Mouse (Mus musculus) thymus, adult 2 months (tissue): Measurements from ENCODE around the gene Sulf2. TPM values are rescaled to one million over a fixed set of nuclear protein-coding genes. Genes with fewer than 3 reads are reported as not detected.

Source experiments
- DNase-seq: peaks from one replicate; pipeline ENCODE4 v3.0.0; 2021
- H3K27ac ChIP-seq: fragments of 200-500 bp; 2 replicates; pipeline ENCODE4 v1.5.1; 2012; ENCODE audit warnings: low read length, control low read depth; ENCODE audit not compliant: control insufficient read depth, insufficient read depth
- H3K27me3 ChIP-seq: fragments of 200-500 bp; 2 replicates; pipeline ENCODE4 v1.6.1; 2012; ENCODE audit warnings: mild to moderate bottlenecking, low read length, moderate library complexity, mixed read lengths; ENCODE audit not compliant: control insufficient read depth, insufficient read depth
- H3K36me3 ChIP-seq: fragments of 200-500 bp; 2 replicates; pipeline ENCODE4 v1.6.1; 2012; ENCODE audit warnings: mild to moderate bottlenecking, low read length, moderate library complexity; ENCODE audit not compliant: control insufficient read depth, insufficient read depth
- H3K4me1 ChIP-seq: fragments of 200-500 bp; replicated peaks from 2 replicates; pipeline ENCODE4 v1.6.1; 2012; ENCODE audit warnings: low read length; ENCODE audit not compliant: control insufficient read depth, insufficient read depth
- H3K4me3 ChIP-seq: fragments of 200-500 bp; 2 replicates; pipeline ENCODE4 v1.5.1; 2012; ENCODE audit warnings: mild to moderate bottlenecking, low read length, control low read depth, moderate library complexity; ENCODE audit not compliant: control insufficient read depth, insufficient read depth
- CTCF ChIP-seq: fragments of 200-500 bp; IDR thresholded peaks from 2 replicates; pipeline ENCODE4 v1.5.1; 2012; ENCODE audit warnings: mild to moderate bottlenecking, control low read depth, low read length, moderate library complexity, borderline replicate concordance; ENCODE audit not compliant: control insufficient read depth, poor library complexity, insufficient read depth; ENCODE audit errors: extremely low read depth
- POLR2A ChIP-seq: fragments of 200-500 bp; IDR thresholded peaks from 2 replicates; pipeline ENCODE4 v1.6.1; 2012; ENCODE audit warnings: mild to moderate bottlenecking, low read length, control low read depth, moderate library complexity; ENCODE audit not compliant: control insufficient read depth, poor library complexity, insufficient read depth; ENCODE audit errors: extremely low read depth
- WGBS: fragments of 180-500 bp; shearing (Covaris S2); methylation state at CpG from one replicate; pipeline ENCODE4 v1.1.7; 2018; 5-methylcytosine and 5-hydroxymethylcytosine counted together
- polyA plus RNA-seq: library from polyadenylated mRNA; depleted of rRNA; stranded (reverse); fragments of >200 nt; gene quantifications from 2 replicates; pipeline ENCODE4 v1.2.3, GENCODE M21; 2012

The Sulf2 gene
- polyA plus RNA-seq, 1 experiment: 24.3 TPM

DNA sequence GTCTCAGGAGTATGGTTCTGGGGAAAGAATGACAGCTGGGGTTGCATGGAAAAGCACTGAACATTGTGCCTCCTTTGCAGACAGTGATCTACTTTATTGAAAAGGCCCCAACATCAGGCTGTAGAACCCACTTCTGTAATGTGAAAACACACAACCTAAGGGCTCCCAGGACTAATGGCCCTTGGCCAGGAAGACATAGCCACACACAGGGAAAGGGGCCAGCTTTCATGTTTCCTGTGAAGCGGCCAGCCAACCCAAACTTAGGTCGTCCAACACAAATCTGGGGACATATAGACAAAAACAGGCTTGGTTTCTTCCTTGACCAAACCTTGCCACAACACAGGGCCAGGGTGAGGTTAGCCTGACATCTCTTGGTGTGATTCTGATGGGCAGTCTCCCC is 35.5 kb downstream of the Sulf2 start:
- Histone ChIP-seq H3K4me3 (no peak overlapping the region), H3K27ac (no peak overlapping the region), H3K4me1 (no peaks in the 10 kb centered on the region), H3K36me3 (no peaks in the 10 kb centered on the region), H3K27me3 (no peaks in the 10 kb centered on the region)
- 75% methylated on average over 2 of the region's 2 CpGs for WGBS
- no peak for DNase-seq
- TF ChIP-seq CTCF: no peak

DNA sequence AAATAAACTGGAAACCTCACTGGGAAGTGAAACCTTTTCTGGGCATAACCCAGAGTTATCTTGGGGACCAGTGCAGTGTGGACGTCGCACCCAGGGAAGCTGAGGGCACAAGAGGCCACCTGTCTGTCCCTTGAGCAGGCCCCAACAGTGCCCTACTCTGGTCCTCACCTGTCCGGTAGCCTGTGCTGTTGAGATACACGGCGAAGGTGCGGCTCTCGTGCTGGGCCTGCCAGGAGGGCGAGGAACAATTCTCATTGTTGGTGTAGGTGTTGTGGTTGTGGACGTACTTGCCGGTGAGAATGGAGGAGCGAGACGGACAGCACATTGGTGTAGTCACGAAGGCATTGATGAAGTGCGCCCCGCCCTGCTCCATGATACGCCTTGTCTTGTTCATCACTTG is 38.8 kb downstream of the Sulf2 start:
- TF ChIP-seq POLR2A (no peak), CTCF (no peak)
- 96% methylated on average over 16 of the region's 16 CpGs for WGBS
- Histone ChIP-seq H3K4me1 (no peaks in the 10 kb centered on the region), H3K27me3 (no peaks in the 10 kb centered on the region), H3K27ac (no peak overlapping the region), H3K36me3 (no peaks in the 10 kb centered on the region), H3K4me3 (no peak overlapping the region)
- no peak for DNase-seq

DNA sequence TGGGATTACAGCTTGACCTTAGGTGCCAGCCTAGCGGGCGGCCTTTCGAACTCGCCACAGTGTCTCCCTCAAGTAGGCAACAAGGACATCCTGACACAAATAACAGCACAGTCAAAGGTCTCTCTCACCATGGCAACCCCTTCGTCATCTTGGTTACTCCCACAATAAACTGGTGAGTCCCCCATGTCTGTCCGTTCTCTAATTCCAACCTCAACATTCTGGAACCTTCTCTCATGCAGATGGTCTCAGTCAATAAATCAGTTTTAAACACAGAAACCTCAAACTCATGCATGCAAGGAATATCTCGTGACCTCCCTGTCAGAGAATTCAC is 39.2 kb downstream of the Sulf2 start:
- Histone ChIP-seq H3K36me3 (no peaks in the 10 kb centered on the region), H3K27me3 (no peaks in the 10 kb centered on the region), H3K27ac (no peak overlapping the region), H3K4me3 (no peak overlapping the region), H3K4me1 (no peaks in the 10 kb centered on the region)
- no peak for DNase-seq
- TF ChIP-seq CTCF (no peak), POLR2A (no peak)
- 93% methylated on average over 7 of the region's 7 CpGs for WGBS

DNA sequence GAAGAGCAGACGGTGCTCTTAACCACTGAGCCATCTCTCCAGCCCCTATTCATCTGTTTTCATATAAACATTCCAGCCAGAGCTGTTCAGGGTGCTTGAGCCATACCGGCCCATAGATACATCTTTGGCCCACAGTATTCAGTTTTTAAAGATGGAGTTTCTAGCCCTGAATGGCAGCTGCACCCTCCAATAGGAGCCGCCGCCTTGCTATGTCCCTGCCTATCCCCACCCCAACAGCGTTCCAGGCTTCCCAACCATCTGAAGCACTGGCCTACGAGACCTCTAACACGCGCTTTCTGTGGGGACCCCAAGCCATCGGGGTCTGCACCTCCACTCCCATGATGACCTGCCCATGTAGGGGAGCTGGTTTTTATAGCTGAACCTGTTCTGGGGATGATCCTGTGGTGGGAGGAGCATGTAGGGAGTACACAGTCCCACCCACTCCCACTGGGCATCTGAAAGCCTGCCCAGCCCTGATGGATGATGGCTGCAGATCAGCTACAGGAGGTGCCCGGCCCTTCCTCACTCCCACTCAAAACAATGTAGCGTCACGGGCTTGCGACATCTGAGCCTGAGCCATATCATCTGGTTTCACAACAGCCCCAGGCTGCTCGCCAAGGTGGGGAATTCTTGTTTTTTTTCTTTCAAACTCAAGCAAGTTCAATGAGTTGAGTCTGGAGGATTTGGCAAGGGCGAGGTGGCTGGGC is 39.7 kb downstream of the Sulf2 start:
- Histone ChIP-seq H3K27ac (no peak overlapping the region), H3K4me3 (no peak overlapping the region), H3K4me1 (no peaks in the 10 kb centered on the region), H3K27me3 (no peaks in the 10 kb centered on the region), H3K36me3 (no peaks in the 10 kb centered on the region)
- DNase-seq: no peak
- TF ChIP-seq POLR2A (no peak), CTCF (no peak)
- 93% methylated on average over 15 of the region's 15 CpGs for WGBS

DNA sequence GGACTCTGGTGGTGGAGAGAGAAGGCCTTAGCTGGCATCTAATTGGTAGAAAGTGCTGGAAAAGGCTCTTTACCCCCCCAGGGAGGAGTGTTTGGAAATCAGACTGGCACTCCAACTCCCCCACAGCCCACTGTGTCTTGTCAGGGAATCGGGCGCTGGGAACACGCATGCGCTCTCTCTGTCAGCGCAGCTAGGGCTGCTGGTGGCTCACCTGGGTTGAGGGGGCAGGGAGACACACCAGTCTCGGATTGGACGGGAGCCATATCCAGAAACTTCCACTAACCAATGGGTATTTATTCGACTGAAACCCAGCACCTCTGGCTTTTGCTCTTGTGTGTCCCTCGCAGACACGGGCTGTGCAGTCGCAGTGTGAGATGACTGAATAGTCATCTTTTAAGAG is 42.5 kb downstream of the Sulf2 start:
- H3K36me3 ChIP-seq: no peaks in the 10 kb centered on the region
- 96% methylated on average over 11 of the region's 11 CpGs for WGBS
- TF ChIP-seq CTCF (no peak), POLR2A (no peak)

DNA sequence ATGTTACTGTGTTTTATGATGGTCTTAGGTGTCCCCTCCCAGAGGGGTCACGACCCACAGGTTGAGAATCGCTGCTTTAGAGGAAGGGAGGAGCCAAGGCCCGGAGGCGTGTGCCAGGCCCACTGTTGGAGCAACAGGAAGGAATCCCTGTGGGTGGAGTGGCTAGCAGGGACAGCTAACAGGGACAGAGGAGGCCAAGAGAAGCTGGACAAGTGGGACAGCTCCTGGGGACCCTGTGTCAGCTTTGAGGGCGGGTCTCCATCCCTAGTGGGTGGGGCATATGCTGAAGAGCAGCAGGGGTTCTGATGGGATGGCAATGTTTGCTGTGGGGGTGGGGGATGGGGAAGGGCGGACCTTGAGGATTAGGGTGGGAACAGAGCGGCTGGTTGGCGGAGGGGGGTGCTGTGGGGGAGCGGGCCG is 43.6 kb downstream of the Sulf2 start:
- no peak for TF ChIP-seq CTCF
- Histone ChIP-seq H3K36me3 (no peaks in the 10 kb centered on the region), H3K4me3 (no peak overlapping the region), H3K27ac (no peak overlapping the region), H3K4me1 (no peaks in the 10 kb centered on the region), H3K27me3 (no peaks in the 10 kb centered on the region)
- no peak for DNase-seq
- 98% methylated on average over 10 of the region's 10 CpGs for WGBS

More for the DNA sequence above, 42.5 kb downstream of the Sulf2 start:
- no peak overlapping the region for H3K4me3 ChIP-seq
- no peaks in the 10 kb centered on the region for H3K27me3 ChIP-seq
- no peak overlapping the region for H3K27ac ChIP-seq
- no peak for DNase-seq
- H3K4me1 ChIP-seq: no peaks in the 10 kb centered on the region

DNA sequence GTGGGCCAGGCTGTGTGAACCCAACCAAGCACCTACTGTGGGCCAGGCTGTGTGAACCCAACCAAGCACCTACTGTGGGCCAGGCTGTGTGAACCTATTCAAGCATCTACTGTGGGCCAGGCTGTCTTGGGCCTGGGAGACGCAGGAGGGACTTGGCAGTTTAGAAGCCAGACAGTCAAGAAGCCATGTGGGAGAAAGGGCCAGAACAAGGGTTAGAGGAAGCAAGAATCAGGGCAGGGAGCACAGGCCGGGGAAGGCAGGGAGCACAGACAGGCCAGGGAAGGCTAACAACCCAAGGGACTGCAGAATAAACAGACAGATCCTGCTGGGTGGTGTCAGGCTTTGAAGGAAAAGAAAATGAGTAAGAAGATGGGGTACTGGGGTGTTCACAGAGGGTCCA is 44.2 kb downstream of the Sulf2 start:
- Histone ChIP-seq H3K4me3 (no peak overlapping the region), H3K4me1 (no peaks in the 10 kb centered on the region), H3K36me3 (no peaks in the 10 kb centered on the region), H3K27me3 (no peaks in the 10 kb centered on the region), H3K27ac (no peak overlapping the region)
- DNase-seq: no peak
- WGBS: 95% methylated on average over 2 of the region's 2 CpGs
- TF ChIP-seq CTCF (no peak), POLR2A (no peak)
